ENCODE assay signal across 24 mouse cellular contexts in genomic region chr1:185144006-185144405, GRCm38 (mm10). TPM values are rescaled to one million over a fixed set of nuclear protein-coding genes. Genes with fewer than 3 reads are reported as not detected.
DNase-seq lines count a peak whose midpoint lies in the region; ATAC-seq and TF ChIP-seq lines count a peak whose summit lies in the region.
"Had no signal": no experiment of that assay in that cellular context is flagged by ENCODE, and none has a peak within 500 bp of the region (broad histone marks: within the 10 kb centered on the region; RNA-seq: fewer than 3 reads in every experiment).

No protein-coding gene starts in this region.

- H3K9ac ChIP-seq in embryonic facial prominence, embryonic 14.5 days (ENCODE audit: low read depth, low read length) = no peak overlapping the region
- no peak overlapping the region for H3K9ac ChIP-seq in limb, embryonic 14.5 days (ENCODE audit: low read depth, low read length, severe bottlenecking)
- H3K9ac ChIP-seq: embryonic facial prominence, embryonic 12.5 days; forebrain, embryonic 13.5 days; forebrain, embryonic 15.5 days; forebrain, postnatal 0 days had no signal

- no peak overlapping the region for H3K4me2 ChIP-seq in embryonic facial prominence, embryonic 14.5 days (ENCODE audit: low read depth, low read length)
- no peak overlapping the region for H3K4me2 ChIP-seq in limb, embryonic 14.5 days (replicated peaks; ENCODE audit: low read depth, low read length, severe bottlenecking)
- H3K4me2 ChIP-seq: embryonic facial prominence, embryonic 12.5 days; forebrain, embryonic 13.5 days; forebrain, embryonic 15.5 days had no signal

- no peaks in the 10 kb centered on the region for H3K9me3 ChIP-seq in embryonic facial prominence, embryonic 14.5 days (ENCODE audit: control insufficient read depth, low read length)
- no peaks in the 10 kb centered on the region for H3K9me3 ChIP-seq in embryonic facial prominence, embryonic 10.5 days
- no peaks in the 10 kb centered on the region for H3K9me3 ChIP-seq in limb, embryonic 14.5 days (ENCODE audit: control insufficient read depth, low read length)
- H3K9me3 ChIP-seq in limb, embryonic 10.5 days (replicated peaks) = no peaks in the 10 kb centered on the region
- H3K9me3 ChIP-seq: embryonic facial prominence, embryonic 12.5 days; forebrain, embryonic 13.5 days; forebrain, embryonic 15.5 days; G1E had no signal

- no peaks in the 10 kb centered on the region for H3K36me3 ChIP-seq in embryonic facial prominence, embryonic 14.5 days (ENCODE audit: control insufficient read depth, insufficient read depth, low read length)
- no peaks in the 10 kb centered on the region for H3K36me3 ChIP-seq in embryonic facial prominence, embryonic 10.5 days (replicated peaks)
- H3K36me3 ChIP-seq in limb, embryonic 14.5 days (ENCODE audit: control insufficient read depth, insufficient read depth, low read length) = no peaks in the 10 kb centered on the region
- H3K36me3 ChIP-seq in limb, embryonic 10.5 days = no peaks in the 10 kb centered on the region
- H3K36me3 ChIP-seq: embryonic facial prominence, embryonic 12.5 days; forebrain, embryonic 15.5 days; G1E had no signal

- TF ChIP-seq POLR2A in limb, embryonic 14.5 days (IDR thresholded peaks at IDR 0.05; ENCODE audit: borderline replicate concordance, extremely low read depth, insufficient read depth, insufficient read length) = no peak

- DNase-seq in embryonic facial prominence, embryonic 14.5 days (ENCODE audit: low spot score) = peak; percentile 63
- DNase-seq in embryonic facial prominence, embryonic 10.5 days (ENCODE audit: low spot score) = no peak
- peak; percentile 27 for DNase-seq in limb, embryonic 14.5 days (ENCODE audit: low spot score)
- no peak for DNase-seq in limb, embryonic 10.5 days (ENCODE audit: low spot score)
- peak; percentile 23 for DNase-seq in brain, adult 2 months (ENCODE audit: low read depth, low spot score)
- DNase-seq in thymus, postnatal 4 days = no peak
- DNase-seq: adrenal gland, adult 8-10 months; adrenal gland, postnatal 14 days; adrenal gland, postnatal 36 days; B cell, adult 2 months; cerebellum, adult 11 months; cerebellum, adult 18-20 months; cerebellum, adult 8-10 months; cerebellum, adult 9-11 months; cerebellum, postnatal 36 days; forebrain, postnatal 0 days had no signal

- 0 out of 2 replicates have a peak overlapping the region, but pooled peaks have one; percentile 8 for H3K27ac ChIP-seq in embryonic facial prominence, embryonic 14.5 days (replicated peaks; ENCODE audit: low read depth, low read length)
- H3K27ac ChIP-seq in embryonic facial prominence, embryonic 10.5 days (replicated peaks) = no peak overlapping the region
- H3K27ac ChIP-seq in limb, embryonic 14.5 days (replicated peaks; ENCODE audit: low read depth, low read length) = no peak overlapping the region
- H3K27ac ChIP-seq in limb, embryonic 10.5 days = no peak overlapping the region
- H3K27ac ChIP-seq: embryonic facial prominence, embryonic 12.5 days; forebrain, embryonic 13.5 days; forebrain, embryonic 15.5 days had no signal

- H3K4me1 ChIP-seq in embryonic facial prominence, embryonic 14.5 days (ENCODE audit: control insufficient read depth, insufficient read depth, low read length) = peaks cover 8% of the 10 kb centered on the region; the same call in 1 of the 2 replicates
- no peaks in the 10 kb centered on the region for H3K4me1 ChIP-seq in embryonic facial prominence, embryonic 10.5 days
- no peaks in the 10 kb centered on the region for H3K4me1 ChIP-seq in limb, embryonic 14.5 days (ENCODE audit: control insufficient read depth, insufficient read depth, low read length)
- no peaks in the 10 kb centered on the region for H3K4me1 ChIP-seq in limb, embryonic 10.5 days
- H3K4me1 ChIP-seq: embryonic facial prominence, embryonic 12.5 days; forebrain, embryonic 13.5 days; forebrain, embryonic 15.5 days had no signal

- WGBS in embryonic facial prominence, embryonic 14.5 days = 69% methylated on average over 15 of the region's 15 CpGs
- WGBS in embryonic facial prominence, embryonic 10.5 days = 94% methylated on average over 15 of the region's 15 CpGs
- WGBS in limb, embryonic 14.5 days = 71% methylated on average over 15 of the region's 15 CpGs
- WGBS in limb, embryonic 10.5 days = 94% methylated on average over 15 of the region's 15 CpGs

- H3K27me3 ChIP-seq in embryonic facial prominence, embryonic 14.5 days (replicated peaks; ENCODE audit: control insufficient read depth, insufficient read depth, low read length) = no peaks in the 10 kb centered on the region
- H3K27me3 ChIP-seq in embryonic facial prominence, embryonic 10.5 days (replicated peaks; ENCODE audit: low read depth, poor library complexity, severe bottlenecking) = no peaks in the 10 kb centered on the region
- H3K27me3 ChIP-seq in limb, embryonic 14.5 days (ENCODE audit: control insufficient read depth, insufficient read depth, low read length) = no peaks in the 10 kb centered on the region
- H3K27me3 ChIP-seq in limb, embryonic 10.5 days (ENCODE audit: low read depth, poor library complexity, severe bottlenecking) = no peaks in the 10 kb centered on the region
- H3K27me3 ChIP-seq: CH12.LX; embryonic facial prominence, embryonic 12.5 days; forebrain, embryonic 13.5 days; forebrain, embryonic 15.5 days; Patski had no signal

- no peak overlapping the region for H3K4me3 ChIP-seq in embryonic facial prominence, embryonic 14.5 days (ENCODE audit: low read depth, low read length)
- H3K4me3 ChIP-seq in embryonic facial prominence, embryonic 10.5 days = no peak overlapping the region
- no peak overlapping the region for H3K4me3 ChIP-seq in limb, embryonic 14.5 days (replicated peaks; ENCODE audit: low read length)
- H3K4me3 ChIP-seq in limb, embryonic 10.5 days = no peak overlapping the region
- H3K4me3 ChIP-seq: embryonic facial prominence, embryonic 12.5 days; forebrain, embryonic 13.5 days; forebrain, embryonic 15.5 days had no signal

- no peak for ATAC-seq in embryonic facial prominence, embryonic 14.5 days (ENCODE audit: low read depth)
- peak; percentile 47; the same call in 1 of the 2 replicates for ATAC-seq in limb, embryonic 14.5 days (ENCODE audit: low FRiP score, low read depth)
- ATAC-seq: activated CD4-positive, CD25-positive, alpha-beta regulatory T cell, adult 4 months; CD4-positive, CD25-positive, alpha-beta regulatory T cell, adult 4 months; forebrain, embryonic 13.5 days; forebrain, embryonic 15.5 days; forebrain, postnatal 0 days; Patski had no signal

RNA-seq across cellular contexts. Expression of gene Rab3gap2, which starts 59.9 kb away (rescaled TPM):
- polyA plus RNA-seq in embryonic facial prominence, embryonic 14.5 days (2014; fragmentation: Nextera tagmentation; extraction: Ambion mirVana) = 23.9 and 24.2 TPM in 2 replicates
- 20.6 and 21.3 TPM in 2 replicates for polyA plus RNA-seq in embryonic facial prominence, embryonic 10.5 days (2016; fragmentation: Nextera tagmentation; extraction: Ambion mirVana)
- 36.9 and 38.0 TPM in 2 replicates for polyA plus RNA-seq in limb, embryonic 14.5 days (2012; rRNA removed)
- polyA plus RNA-seq in limb, embryonic 14.5 days (2014; fragmentation: Nextera tagmentation; extraction: Ambion mirVana) = 24.9 and 26.3 TPM in 2 replicates
- polyA plus RNA-seq in limb, embryonic 10.5 days (2016; fragmentation: Nextera tagmentation; extraction: Ambion mirVana) = 17.7 and 20.6 TPM in 2 replicates

Comparison
In these comparisons a context has a peak if more than half of its experiments do, and no peak if none do; other contexts are left out.
1. DNase-seq: peak in embryonic facial prominence, embryonic 14.5 days (single experiment), limb, embryonic 14.5 days (single experiment) and brain, adult 2 months (single experiment); none in embryonic facial prominence, embryonic 10.5 days (single experiment), limb, embryonic 10.5 days (single experiment) and thymus, postnatal 4 days (single experiment).